Mouse (Mus musculus): ENCODE results near the gene Klhl26. TPM values are rescaled to one million over a fixed set of nuclear protein-coding genes. Genes with fewer than 3 reads are reported as not detected.

Klhl26 gene
- polyA plus RNA-seq, 1 experiment from 2014 or later = 24.4 TPM

GRCm38 (mm10) chr8:70443326-70443725, 33.4 kb downstream of the Klhl26 start:
- Histone ChIP-seq H3K4me1 (ENCODE audit: insufficient read depth) (peaks cover 3% of the 10 kb centered on the region), H3K27ac (ENCODE audit: low read depth) (no peak overlapping the region), H3K36me3 (ENCODE audit: insufficient read depth) (no peaks in the 10 kb centered on the region; the same call in 1 of the 2 replicates), H3K9ac (no peak overlapping the region), H3K4me3 (ENCODE audit: low read depth, low read length) (no peak overlapping the region), H3K27me3 (ENCODE audit: insufficient read depth, low read length) (no peaks in the 10 kb centered on the region), H3K9me3 (ENCODE audit: low read depth, low read length) (no peaks in the 10 kb centered on the region), H3K4me2 (no peak overlapping the region)
- WGBS = 70% methylated on average over 4 of the region's 4 CpGs
- DNase-seq = no peak
- TF ChIP-seq CTCF (IDR thresholded peaks at IDR 0.05; ENCODE audit: low read depth) = no peak
- no peak for ATAC-seq (ENCODE audit: insufficient read depth)

GRCm38 (mm10) chr8:70441565-70441964, 35.2 kb downstream of the Klhl26 start:
- H3K27me3 ChIP-seq (ENCODE audit: insufficient read depth, low read length) = no peaks in the 10 kb centered on the region
- WGBS = 61% methylated on average over 3 of the region's 3 CpGs
- H3K4me1 ChIP-seq (ENCODE audit: insufficient read depth) = peaks cover 3% of the 10 kb centered on the region
- no peaks in the 10 kb centered on the region for H3K36me3 ChIP-seq (ENCODE audit: insufficient read depth)
- DNase-seq (no peak), ATAC-seq (ENCODE audit: insufficient read depth) (no peak)
- no peak for TF ChIP-seq CTCF (IDR thresholded peaks at IDR 0.05; ENCODE audit: low read depth)
- H3K9me3 ChIP-seq (ENCODE audit: low read depth, low read length) = no peaks in the 10 kb centered on the region
- H3K9ac ChIP-seq = no peak overlapping the region
- no peak overlapping the region for H3K4me3 ChIP-seq (ENCODE audit: low read depth, low read length)
- no peak overlapping the region for H3K4me2 ChIP-seq
- no peak overlapping the region for H3K27ac ChIP-seq (ENCODE audit: low read depth)

GRCm38 (mm10) chr8:70440246-70440645, 36.5 kb downstream of the Klhl26 start:
- H3K9ac ChIP-seq = peak overlapping the region; percentile 46
- H3K27ac ChIP-seq (ENCODE audit: low read depth) = no peak overlapping the region
- DNase-seq (no peak), ATAC-seq (ENCODE audit: insufficient read depth) (no peak; the same call in 1 of the 2 replicates)
- H3K27me3 ChIP-seq (ENCODE audit: insufficient read depth, low read length) = no peaks in the 10 kb centered on the region
- H3K9me3 ChIP-seq (ENCODE audit: low read depth, low read length) = no peaks in the 10 kb centered on the region
- TF ChIP-seq CTCF (IDR thresholded peaks at IDR 0.05; ENCODE audit: low read depth) = no peak
- 48% methylated on average over 3 of the region's 3 CpGs for WGBS
- H3K36me3 ChIP-seq (ENCODE audit: insufficient read depth) = 0 out of 2 replicates have a peak, but pooled peaks cover 6% of the 10 kb centered on the region
- H3K4me2 ChIP-seq = peak overlapping the region; percentile 78
- H3K4me3 ChIP-seq (ENCODE audit: low read depth, low read length) = peak overlapping the region; percentile 67; the same call in 1 of the 2 replicates
- H3K4me1 ChIP-seq (ENCODE audit: insufficient read depth) = peaks cover 3% of the 10 kb centered on the region

- ATAC-seq (ENCODE audit: insufficient read depth) = no peak
- peaks cover 3% of the 10 kb centered on the region for H3K4me1 ChIP-seq (ENCODE audit: insufficient read depth)
These were observed 37.0 kb downstream of the Klhl26 start for GRCm38 (mm10) chr8:70439848-70440179.

DNA sequence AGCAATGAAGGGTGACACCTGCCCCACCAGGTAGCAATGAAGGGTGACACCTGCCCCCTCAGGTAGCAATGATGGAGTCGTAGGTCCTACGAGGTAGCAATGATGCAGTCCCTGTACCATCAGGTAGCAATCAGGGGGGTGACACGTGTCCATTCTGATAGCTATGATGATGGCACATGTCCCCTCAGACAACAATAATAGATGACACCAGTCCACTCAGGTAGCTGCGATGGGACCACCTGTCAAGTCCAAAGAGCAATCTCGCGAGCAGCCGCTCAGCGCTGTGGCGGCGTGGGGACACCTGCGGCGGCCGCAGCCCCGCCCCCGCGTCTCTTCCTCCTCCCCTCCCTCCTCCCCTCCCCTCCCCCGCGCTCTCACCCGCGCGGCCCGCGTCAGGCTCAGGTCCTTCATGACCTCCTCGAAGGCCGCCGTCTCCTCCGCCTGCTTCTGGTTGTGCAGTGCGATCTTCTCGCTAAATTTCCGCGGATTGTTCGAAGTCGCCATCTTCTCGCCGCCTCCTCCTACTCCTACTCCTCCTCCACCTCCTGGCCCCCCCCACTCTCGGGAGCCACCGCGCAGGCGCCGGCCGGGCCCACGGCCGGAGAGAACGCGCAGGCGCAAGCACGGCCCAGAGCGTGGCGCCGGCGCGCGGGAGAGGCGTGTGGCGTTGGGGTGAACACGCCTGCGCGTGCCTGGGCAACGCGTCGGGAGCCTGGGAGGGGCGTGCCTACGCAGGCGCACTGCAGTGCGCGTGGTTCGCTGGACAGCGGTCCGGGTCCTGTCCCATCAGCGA, 37.5 kb downstream of the Klhl26 start, which contains the start of gene Crtc1:
Gene Crtc1, minus strand, starts transcription at position 525 of the 793 bp plus-strand sequence.
- Histone ChIP-seq H3K9me3 (ENCODE audit: low read depth, low read length) (no peaks in the 10 kb centered on the region), H3K27me3 (ENCODE audit: insufficient read depth, low read length) (no peaks in the 10 kb centered on the region), H3K4me2 (peak within 1 kb of the TSS; percentile 78), H3K4me1 (ENCODE audit: insufficient read depth) (peaks cover 3% of the 10 kb centered on the region), H3K36me3 (ENCODE audit: insufficient read depth) (0 out of 2 replicates have a peak, but pooled peaks cover 7% of the 10 kb centered on the region), H3K9ac (peak within 1 kb of the TSS; percentile 60), H3K4me3 (ENCODE audit: low read depth, low read length) (peak within 1 kb of the TSS; percentile 67), H3K27ac (ENCODE audit: low read depth) (peak within 1 kb of the TSS; percentile 65; the same call in 1 of the 2 replicates)
- WGBS = under 1% methylated on average over 70 of the region's 70 CpGs
- DNase-seq (peak; percentile 99), ATAC-seq (ENCODE audit: insufficient read depth) (peak; percentile 99)
- no peak for TF ChIP-seq CTCF (IDR thresholded peaks at IDR 0.05; ENCODE audit: low read depth)

More at GRCm38 (mm10) chr8:70439848-70440179, 37.0 kb downstream of the Klhl26 start:
- Histone ChIP-seq H3K9me3 (ENCODE audit: low read depth, low read length) (no peaks in the 10 kb centered on the region), H3K4me3 (ENCODE audit: low read depth, low read length) (peak overlapping the region; percentile 67), H3K27ac (ENCODE audit: low read depth) (peak overlapping the region; percentile 65; the same call in 1 of the 2 replicates), H3K27me3 (ENCODE audit: insufficient read depth, low read length) (no peaks in the 10 kb centered on the region), H3K36me3 (ENCODE audit: insufficient read depth) (0 out of 2 replicates have a peak, but pooled peaks cover 7% of the 10 kb centered on the region), H3K4me2 (peak overlapping the region; percentile 78), H3K9ac (peak overlapping the region; percentile 46)
- DNase-seq = no peak
- 4% methylated on average over 7 of the region's 7 CpGs for WGBS
- TF ChIP-seq CTCF (IDR thresholded peaks at IDR 0.05; ENCODE audit: low read depth) = no peak

DNA sequence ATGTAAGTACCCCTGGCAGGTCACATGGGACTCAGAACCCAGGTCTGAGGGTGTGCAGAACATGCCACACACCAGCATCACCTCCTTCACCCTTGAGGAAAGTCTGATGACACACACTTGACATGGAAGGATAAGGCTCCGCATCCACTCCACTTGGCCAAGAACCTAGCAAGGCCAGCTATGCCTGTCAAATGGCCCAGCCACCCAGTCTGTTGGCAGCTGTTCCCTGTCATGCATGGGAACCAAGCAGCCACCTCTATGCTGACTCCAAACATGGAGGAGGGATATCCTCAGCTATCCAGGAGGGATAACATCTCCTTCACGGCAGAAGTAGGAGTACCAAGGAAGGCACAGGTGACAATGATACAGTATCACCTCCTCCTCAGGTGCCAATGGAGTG, 38.3 kb downstream of the Klhl26 start:
- ATAC-seq (ENCODE audit: insufficient read depth) = no peak
- Histone ChIP-seq H3K4me3 (ENCODE audit: low read depth, low read length) (peak overlapping the region; percentile 67; the same call in 1 of the 2 replicates), H3K9ac (no peak overlapping the region)

GRCm38 (mm10) chr8:70435156-70435555, 41.6 kb downstream of the Klhl26 start:
- no peak for ATAC-seq (ENCODE audit: insufficient read depth)
- 82% methylated on average over 5 of the region's 5 CpGs for WGBS
- no peak for TF ChIP-seq CTCF (IDR thresholded peaks at IDR 0.05; ENCODE audit: low read depth)

More for the DNA sequence above, 38.3 kb downstream of the Klhl26 start:
- 0 out of 2 replicates have a peak, but pooled peaks cover 7% of the 10 kb centered on the region for H3K36me3 ChIP-seq (ENCODE audit: insufficient read depth)
- 89% methylated on average over 2 of the region's 2 CpGs for WGBS
- peaks cover 3% of the 10 kb centered on the region for H3K4me1 ChIP-seq (ENCODE audit: insufficient read depth)
- DNase-seq = no peak
- H3K4me2 ChIP-seq = peak overlapping the region; percentile 78
- H3K27ac ChIP-seq (ENCODE audit: low read depth) = no peak overlapping the region
- H3K9me3 ChIP-seq (ENCODE audit: low read depth, low read length) = no peaks in the 10 kb centered on the region
- H3K27me3 ChIP-seq (ENCODE audit: insufficient read depth, low read length) = no peaks in the 10 kb centered on the region
- TF ChIP-seq CTCF (IDR thresholded peaks at IDR 0.05; ENCODE audit: low read depth) = no peak

More at GRCm38 (mm10) chr8:70435156-70435555, 41.6 kb downstream of the Klhl26 start:
- Histone ChIP-seq H3K9ac (no peak overlapping the region), H3K4me2 (no peak overlapping the region), H3K4me1 (ENCODE audit: insufficient read depth) (peaks cover 3% of the 10 kb centered on the region), H3K9me3 (ENCODE audit: low read depth, low read length) (no peaks in the 10 kb centered on the region), H3K27me3 (ENCODE audit: insufficient read depth, low read length) (no peaks in the 10 kb centered on the region), H3K27ac (ENCODE audit: low read depth) (no peak overlapping the region), H3K4me3 (ENCODE audit: low read depth, low read length) (no peak overlapping the region), H3K36me3 (ENCODE audit: insufficient read depth) (0 out of 2 replicates have a peak, but pooled peaks cover 7% of the 10 kb centered on the region)
- no peak for DNase-seq

All from lung, embryonic 14.5 days (tissue).